Mouse (Mus musculus) cerebellum, adult 11-12 months (tissue): ENCODE data around the gene Iqcg.
"Not testable (repeated sequence)": the region's sequence is repeated elsewhere in the genome, so short reads cannot be mapped to it uniquely, and the experiment has no call there.

Source experiments
- DNase-seq: peaks from one replicate; pipeline ENCODE4 v3.0.0; 2022

The Iqcg gene

DNA sequence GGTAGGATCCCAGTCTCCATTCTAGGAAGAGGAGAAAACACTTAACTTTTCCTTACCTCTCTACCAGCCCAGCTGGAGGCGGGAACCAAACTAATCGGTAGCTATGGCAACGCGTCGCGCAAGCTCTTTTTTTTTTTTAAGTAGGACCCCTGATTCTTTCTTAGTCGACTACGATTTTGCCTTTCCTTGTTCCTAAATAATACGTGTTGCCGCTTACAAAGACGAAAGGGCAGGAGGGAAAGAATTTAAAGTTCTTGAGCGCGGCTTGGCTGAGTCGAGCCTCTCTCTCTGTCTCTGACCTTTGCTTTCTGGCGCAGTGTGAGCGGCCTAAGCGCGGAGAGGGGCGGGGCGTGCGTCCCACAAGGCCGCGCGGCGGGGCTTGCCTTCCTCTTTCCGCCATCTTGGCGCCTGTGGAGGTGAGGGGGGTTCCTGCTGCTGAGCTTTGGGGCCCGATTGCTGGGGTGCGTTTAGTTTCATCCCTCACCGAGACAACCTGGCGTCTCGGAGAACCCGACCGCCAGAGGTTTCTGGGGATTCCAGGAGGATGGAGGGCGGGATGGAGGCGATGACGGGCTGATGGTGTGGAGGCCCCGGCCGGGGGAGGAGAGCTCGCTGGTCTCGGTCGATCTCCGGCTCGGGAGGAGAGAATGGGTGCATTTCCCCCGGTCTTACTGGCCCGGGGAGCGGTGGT, at the start of gene Iqcg, which contains the start of gene Rpl35a:
Iqcg (minus strand) TSS at position 124 of the 691 bp plus-strand sequence.
Rpl35a (plus strand) TSS at position 359 of the 691 bp plus-strand sequence.
- DNase-seq, result peak; percentile 87

DNA sequence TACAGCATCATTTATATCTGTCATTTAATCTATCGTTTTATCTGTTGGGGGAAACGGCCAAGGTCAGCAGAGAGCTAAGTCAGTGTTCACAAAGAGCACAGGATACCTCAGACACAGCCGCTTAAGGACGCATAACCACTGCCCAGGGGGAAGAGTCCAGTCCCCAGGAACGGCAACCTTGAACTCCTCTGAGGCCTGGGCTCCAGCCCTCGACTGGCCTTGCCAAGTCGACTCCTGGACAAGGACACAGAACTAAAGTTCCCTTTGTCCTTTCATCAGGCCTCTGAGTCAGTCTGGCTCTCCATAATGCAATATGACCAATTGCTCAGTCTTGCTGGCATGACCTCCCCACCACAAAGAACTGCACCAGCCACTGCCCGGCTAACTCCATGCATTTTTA, 29.6 kb upstream of the Iqcg start:
- DNase-seq, result no peak

DNA sequence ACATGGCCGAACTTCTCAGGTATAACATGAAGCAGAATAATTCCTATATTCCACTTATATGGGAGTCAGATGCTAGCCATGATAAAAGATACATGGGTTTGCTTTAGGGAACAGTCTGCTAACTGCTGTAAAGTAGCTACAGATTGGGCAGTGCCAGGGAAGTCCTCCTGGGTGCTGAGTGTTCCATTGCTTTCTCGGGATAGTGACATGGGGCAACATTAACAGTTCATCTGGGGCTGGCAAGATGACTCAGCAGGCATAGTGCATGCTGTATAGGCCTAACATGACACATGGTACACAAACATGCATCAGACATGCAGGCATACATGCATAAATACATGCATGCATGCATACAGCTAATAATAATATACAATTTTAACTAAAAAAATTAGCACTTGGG, 28.0 kb upstream of the Iqcg start:
- no peak for DNase-seq

DNA sequence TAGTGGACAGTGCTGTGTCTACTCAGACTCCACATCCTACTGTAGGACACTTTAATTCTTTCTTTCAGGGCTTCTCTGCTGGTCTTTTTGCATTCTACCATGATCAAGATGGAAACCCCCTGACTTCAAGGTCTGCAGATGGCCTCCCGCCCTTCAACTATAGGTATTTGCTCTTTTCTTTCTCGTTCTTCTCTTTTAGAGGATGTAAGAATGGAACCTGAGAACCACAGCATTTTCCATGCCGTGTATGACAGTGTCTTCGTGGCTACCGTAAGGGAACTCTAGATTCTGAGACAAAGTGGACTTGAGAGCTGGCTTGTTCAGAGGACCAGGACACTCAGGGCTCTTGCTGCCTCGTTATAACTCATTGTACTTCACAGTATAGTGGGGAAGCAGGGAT, 26.9 kb upstream of the Iqcg start:
- DNase-seq, result no peak

DNA sequence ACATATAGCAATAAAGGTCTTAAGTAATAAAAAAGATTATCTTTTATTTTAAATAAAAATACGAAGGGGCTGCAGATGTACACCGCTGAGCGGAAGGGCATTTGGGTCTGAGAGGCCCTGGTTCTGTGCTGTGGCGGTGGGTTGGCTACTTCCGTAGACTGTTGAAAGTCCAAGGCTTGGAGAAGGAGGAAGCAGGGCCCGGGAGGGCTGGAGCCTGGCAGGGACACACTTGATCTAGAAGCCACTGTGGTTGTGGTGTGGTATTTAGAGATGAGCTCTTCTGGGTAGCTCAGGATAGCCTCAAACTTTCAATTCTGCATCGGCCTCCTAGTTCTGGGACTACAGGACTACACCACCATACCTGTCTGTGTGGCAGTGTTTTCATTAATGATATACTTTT, 24.0 kb upstream of the Iqcg start:
- no peak for DNase-seq

DNA sequence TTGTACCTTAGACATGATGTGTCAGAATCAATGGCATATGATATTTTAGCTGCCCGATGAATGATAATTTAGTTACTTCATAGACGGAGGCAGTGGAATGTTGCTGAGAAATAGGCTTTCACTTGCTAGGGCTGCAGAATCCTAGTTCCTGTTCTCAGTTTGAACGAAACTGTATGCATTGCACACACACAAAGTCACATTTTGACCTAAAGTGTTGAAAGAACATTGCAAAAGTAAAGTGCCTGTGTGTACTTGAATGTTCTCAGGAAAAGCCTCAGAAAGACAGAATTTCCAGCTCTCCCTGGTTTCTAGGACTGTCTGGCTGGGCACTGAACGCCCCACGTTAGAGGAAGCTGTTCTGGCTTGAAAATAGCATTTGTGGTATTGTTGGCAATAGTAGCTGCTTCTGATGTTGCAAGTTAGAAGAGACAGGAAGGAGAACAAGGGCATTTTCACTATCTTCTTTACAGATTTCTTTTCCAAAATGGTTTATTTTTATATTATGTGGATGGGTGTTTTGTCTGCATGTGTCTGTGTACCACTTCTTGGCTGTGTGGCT, 21.1 kb upstream of the Iqcg start:
- no peak for DNase-seq

DNA sequence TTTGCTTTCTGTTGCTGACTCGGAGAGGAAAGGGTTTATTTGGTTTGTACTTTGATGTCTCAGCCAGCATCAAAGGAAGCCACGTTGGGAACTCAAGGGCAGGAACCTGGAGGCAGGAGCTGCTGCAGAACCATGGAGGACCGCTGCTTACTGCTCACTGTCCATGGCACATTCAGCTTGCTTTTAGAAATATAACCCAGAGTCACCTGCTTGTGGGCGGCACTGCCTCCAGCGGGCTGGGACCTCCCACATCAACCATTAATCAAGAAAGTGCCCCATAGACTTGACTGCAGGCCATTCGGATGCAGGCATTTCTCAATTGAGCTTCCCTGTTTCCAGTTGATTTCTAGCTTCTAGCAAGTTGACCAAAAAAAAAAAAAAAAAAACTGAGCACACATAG, 20.1 kb upstream of the Iqcg start:
- DNase-seq, result no peak

DNA sequence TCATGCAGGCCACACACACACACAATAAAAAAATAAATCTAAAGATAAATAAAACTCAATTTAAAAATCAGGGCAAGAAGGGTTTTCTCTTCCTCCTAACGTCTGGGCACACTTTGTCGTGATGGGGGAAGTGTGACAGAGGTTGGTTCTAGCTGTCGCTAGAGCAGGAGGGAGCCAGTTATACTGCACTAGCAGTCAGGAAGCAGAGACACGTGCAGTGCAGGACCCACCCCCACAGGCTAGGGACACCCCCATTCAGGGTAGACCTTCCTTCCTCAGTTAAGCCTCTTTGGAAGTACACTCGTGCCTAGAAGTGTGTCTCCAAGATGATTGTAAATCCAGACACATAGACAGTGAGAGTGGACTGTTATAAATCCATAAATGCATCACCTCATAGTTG, 18.9 kb upstream of the Iqcg start:
- no peak for DNase-seq

DNA sequence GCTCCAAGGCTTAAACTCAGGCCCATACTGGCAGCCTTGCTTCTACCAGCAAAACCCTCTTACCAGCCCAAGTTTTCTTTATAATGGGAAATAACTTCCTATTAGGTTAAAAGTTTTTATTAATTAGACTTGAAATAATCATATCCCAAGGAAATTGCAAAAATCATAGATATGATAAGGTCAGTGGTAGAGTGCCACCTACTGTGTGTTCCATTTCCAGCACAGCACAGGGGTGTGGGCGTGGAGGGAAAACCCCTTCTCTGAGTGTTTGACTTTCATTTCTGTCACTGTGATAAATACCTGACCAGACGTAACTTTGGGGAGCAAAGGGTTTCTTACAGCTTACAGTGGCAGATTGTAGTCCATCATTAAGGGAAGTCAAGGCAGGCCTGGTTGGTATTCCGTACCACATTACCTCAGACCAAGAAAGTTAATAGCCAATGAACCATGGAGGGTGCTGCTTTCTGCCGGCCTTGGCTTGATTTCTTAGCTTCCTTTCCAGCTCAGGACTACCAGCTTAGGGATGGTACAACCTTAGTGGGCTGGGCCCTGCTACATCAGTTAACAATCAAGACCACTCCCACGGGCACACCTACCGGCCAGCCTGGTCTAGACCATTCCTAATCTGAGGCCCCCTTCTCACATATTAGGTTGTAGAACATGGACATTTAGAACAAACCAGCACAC, 17.0 kb upstream of the Iqcg start:
- DNase-seq, result no peak

DNA sequence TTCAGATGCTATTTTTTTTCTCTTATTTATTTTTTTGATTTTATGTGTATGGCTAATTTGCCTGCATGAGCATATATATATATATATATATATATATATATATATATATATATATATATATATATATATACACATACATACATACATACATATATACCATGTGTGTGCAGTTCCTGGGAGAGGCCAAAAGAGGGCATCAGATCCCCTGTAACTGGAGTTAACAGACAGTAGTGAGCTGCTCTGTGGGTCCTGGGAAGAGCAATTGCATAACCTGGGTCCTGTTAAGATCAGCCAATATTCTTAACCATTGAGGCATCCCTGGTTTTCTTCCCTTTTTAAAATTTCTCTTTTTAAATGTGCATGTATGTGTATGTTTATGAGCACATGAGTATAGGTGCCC, 14.9 kb upstream of the Iqcg start:
- no peak for DNase-seq

DNA sequence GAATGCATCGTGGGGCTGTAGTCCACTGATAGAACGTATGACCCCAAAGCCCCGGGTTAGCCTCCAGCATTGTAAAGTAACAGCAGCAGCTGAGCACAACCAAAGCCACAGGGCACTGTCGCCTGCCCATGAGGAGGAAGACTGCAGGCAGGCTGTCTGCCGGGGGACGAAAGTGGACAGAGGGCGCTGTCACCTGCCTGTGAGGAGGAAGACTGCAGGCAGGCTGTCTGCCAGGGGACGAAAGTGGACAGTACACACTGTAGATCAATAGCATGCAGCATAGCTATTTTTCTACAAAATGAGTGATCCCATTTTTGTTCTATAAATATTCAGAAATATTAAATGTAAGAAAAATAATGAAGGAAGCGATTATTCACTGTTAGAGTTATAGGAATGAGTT, 8.6 kb upstream of the Iqcg start:
- no peak for DNase-seq

DNA sequence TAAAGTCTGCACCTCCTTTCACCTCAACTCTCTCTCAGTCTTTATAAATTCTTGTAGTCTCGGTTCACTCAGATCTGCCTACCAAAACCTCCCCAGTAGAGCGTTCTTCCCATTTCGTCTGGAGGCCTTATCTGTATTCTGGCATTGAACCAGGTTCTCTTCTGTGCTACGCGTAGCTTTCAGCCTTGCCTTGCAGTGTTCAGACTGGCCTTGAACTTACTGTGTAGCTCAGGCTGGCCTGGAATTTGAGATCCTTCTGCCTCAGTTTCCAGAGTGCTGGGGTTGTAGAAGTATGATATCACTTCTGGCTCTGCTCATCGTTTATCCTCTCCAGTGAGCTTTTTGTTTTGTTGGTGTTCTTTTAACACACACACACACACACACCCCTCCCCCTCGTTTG, 7.2 kb upstream of the Iqcg start:
- no peak for DNase-seq

DNA sequence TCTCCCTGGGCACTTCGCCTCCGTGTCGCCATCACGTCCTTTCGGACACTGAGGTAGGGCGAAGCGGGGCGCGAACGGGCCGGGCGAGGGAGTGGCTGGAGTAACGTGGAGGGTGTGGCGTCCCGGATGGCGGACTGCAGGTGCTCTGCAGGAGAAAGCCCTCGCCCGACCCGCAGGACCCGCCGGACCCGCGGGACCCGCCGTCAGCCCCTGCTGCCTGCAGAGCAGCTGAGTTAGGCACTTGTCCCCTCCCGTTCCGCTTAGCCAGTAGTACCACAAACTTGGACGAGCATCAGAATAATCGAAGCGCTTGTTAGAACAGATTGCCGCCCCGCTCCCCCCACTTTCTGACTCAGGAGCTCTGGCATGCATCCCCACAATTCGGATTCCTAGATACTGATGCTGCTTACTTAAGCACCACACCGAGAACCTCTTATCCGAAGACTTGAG, 6.7 kb upstream of the Iqcg start:
- DNase-seq, result no peak

DNA sequence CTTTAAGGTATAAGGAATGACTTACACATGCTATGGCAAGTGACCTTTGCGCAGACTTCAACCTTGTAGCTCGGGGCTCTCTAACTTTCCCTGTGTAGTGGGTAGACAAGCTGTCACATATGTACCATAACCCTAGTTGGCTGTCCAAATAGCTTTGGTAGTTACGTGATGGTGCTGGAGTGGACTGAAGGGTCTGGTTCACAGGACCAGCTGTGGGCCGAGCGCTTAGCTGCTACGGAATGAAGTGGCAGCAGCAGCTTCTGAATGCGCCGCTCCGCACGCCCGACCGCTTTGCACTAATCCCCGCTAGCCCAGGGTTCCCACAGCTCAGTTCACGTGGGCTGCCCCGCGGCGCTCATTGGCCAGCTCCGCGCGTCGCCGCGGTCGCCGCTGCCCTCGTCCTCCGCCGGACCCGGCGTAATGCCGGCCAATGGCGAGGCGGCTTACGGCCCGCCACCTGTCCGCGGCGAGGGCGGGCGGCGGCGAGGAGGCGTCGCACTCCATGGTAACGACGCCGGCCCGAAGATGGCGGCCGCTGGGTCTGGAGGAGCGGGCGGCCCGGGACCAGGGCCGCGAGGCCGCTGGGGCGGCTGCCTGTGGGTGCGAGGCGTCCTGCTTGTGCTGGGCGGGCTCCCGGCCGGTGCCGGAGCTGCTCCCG, 6.1 kb upstream of the Iqcg start, which contains the start of gene Lmln:
Lmln (plus strand) TSS at position 498 of the 658 bp plus-strand sequence.
- peak; percentile 91 for DNase-seq

DNA sequence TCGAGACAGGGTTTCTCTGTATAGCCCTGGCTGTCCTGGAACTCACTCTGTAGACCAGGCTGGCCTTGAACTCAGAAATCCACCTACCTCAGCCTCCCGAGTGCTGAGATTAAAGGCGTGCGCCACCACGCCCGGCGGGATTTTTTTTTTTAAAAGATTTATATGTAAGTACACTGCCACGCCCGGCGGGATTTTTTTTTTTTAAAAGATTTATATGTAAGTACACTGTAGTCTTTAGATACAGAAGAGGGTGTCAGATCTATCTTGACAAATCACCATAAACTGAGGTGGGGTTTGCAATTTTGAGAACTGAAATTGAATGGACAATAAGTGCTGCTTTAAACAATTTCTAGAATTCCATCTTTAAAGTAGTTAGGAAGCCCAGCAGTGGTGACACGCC, 5.4 kb upstream of the Iqcg start:
- no peak for DNase-seq

DNA sequence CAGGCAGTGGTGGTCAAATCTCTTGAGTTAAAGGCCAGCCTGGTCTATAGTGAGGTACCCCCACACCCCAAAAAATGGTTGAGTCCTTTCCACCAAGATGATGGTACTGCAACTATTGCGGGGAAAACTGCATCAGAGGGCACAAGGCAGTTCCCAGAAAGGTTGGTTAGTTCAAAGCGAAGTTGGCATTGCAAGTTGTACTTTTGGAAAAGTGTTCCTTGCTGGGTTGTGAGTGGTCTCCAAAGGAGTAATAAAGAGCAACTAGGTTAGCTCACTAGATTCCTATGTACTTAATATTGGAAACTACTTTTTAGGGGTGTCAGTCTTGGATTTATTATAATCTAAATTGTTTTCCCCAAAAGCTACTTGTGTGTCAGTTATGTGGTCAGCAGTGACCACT, 4.9 kb upstream of the Iqcg start:
- no peak for DNase-seq

DNA sequence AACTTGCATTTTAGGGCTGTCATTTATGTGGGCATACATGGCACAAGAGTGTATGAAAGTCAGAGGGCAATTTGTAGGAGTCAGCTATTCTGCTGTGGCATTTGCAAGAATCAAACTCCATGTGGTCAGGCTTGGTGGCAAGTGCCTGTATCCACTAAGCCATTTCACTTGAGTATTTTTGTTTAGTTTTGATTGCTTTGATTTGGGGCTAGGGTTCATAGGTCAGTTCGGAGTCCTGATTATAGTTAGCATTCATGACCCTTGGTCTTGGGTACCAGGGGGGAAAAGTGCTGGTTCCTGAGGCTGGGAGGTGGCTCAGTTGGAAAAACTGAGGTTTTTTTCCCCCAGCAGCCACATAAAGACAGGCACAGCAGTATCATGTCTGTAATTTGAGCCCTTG, 3.5 kb upstream of the Iqcg start:
- DNase-seq, result no peak

DNA sequence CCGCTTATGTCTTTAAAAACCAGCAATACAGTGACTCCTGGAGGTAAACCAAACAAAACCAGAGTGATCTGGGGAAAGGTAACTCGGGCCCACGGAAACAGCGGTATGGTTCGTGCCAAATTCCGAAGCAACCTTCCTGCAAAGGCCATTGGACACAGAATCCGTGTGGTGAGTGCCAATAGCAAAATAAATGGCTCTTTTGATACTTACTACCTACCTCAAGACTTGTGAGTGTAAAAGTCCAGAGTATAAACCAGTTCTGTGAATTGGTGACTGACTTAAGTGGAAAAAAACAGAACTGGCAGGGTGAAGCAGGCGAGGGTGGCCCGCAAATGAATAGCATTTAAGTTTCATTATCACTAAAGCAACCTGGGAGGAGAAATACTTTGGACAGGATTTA, 2.6 kb upstream of the Iqcg start:
- not testable (repeated sequence) for DNase-seq

DNA sequence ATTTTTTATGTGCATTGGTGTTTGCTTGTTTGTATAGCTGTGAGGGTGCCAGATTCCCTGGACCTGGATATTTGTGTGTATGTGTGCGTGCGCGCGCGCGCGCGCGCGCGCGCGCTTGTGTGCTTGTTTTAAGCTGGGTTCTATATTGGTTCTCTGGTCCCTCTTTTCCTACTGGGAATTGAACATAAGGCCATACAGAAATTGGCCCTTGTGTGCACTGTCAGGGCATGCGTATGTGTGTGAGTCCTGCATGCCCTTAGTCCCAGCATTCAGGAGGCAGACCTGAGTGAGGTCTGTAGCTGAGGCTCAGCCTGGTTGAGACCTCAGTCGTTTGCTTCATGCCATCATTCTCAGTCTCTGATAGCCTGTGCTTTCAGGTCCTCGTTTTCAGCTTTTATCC, 2.0 kb upstream of the Iqcg start:
- DNase-seq, result no peak

DNA sequence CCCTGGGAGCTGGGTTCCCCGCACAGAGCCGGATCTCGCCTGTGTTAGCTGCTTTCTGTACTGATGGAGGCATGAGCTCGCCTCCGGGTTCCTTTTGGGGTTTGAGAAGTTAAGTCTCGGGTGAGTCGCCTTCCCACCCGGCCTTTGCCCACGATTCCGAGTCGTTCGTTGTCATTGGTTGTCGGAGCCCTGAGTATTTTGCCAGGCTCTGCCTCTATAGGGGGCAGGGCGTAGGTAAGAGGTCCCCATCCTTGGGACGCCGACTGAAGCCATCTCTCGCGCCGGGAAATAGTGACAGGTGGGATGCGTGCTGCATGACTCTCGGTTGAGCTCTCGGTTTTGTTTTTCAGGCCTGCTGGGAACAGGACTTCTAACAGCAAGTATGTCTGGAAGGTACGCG, 768 bp upstream of the Iqcg start:
- no peak for DNase-seq

DNA sequence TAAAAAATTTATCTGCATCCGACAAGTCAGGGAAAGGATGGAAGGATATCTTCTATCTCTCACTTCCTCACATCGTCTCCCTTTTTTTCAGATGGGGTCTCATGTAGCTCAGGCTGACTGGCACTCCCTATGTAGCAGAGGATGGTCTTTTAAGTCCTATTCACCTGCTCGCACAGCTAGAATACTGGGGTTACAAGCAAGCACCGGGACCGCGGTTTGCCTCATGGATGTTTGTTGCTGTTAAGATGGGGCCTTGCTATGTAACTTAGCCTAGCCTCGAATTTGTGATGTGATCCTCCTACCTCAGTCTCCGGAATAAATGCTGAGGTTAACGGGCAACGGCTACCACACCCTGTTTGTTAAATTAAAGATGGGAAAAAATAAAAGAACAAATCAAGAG, 363 bp downstream of the Iqcg start:
- DNase-seq, result no peak

DNA sequence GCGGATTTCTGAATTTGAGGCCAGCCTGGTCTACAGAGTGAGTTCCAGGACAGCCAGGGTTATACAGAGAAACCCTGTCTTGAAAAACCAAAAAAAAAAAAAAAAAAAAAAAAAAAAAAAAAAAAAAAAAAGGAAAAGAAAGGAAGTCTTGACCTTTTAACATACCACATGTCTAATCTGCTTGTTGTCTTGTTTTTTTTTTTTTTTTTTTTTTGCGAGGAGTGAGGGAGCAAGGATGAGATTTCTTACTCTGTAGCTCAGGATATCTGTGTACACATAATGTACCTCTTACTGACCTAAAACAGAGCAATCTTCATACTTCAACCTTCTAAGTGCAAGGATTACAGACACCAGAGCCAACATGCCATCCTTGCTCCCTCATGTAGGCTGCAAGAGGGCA, 1.1 kb downstream of the Iqcg start:
- not testable (repeated sequence) for DNase-seq

DNA sequence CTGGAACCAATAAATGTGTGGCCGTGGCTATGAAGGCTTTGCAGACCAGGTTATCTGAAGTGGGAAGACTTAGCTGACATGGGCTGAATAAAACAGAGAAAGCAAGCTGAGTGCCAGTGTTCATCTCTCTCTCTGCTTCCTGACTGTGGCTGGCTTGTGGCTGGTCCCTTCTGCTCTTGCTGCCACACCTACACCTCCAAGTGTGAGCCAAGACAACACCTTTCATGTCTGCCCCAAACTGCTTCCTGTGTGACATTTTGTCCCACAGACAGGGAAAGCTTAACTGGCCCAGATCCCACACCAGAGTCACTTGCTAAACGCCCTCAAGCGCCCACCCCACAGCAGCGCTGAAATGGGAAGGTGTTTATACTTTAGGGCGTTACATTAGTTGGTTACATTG, 2.9 kb downstream of the Iqcg start:
- no peak for DNase-seq

DNA sequence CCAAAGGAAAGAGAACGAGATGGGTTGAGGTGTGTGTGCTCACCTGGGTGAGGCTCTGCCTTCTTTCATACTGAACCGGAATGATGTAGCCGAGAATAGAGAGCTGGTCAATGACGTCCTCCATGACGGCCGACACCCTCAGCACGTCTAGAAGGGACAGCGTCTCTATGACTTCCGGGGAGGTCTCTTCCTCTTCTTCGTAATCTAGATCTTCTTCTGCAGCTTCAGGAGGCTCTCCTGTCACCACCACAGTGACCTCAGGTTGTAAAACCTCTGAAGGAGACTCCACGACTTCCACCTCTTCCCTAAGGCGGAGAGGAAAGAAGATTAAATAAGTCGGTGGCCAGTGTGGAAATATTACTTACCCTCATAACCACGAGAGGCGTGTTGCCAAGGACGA, 6.2 kb downstream of the Iqcg start:
- no peak for DNase-seq
